Mouse (Mus musculus) adrenal gland, postnatal 14 days (tissue): ENCODE results near the gene Elob. TPM values are rescaled to one million over a fixed set of nuclear protein-coding genes. Genes with fewer than 3 reads are reported as not detected.

Experiments used
- DNase-seq: peaks from one replicate; pipeline ENCODE4 v3.0.0; 2021; ENCODE audit warnings: mixed read lengths
- long read RNA-seq, 2 experiments: library from polyadenylated mRNA; stranded (forward); transcript quantifications; one replicate each; pipeline ENCODE4 v2.0.0; 2021
- total RNA-seq: library from RNA; stranded (reverse); gene quantifications from 2 replicates; pipeline ENCODE4 v1.2.3, GENCODE M21; 2021

Elob gene
- total RNA-seq, result 376 and 380 TPM in 2 replicates
- long read RNA-seq, experiment 1, transcript Elob-204 (4 exons, 414 nt), result minor isoform, 8 of 357 reads
- long read RNA-seq, experiment 1, transcript Elob-201 (4 exons, 537 nt), result major isoform, 308 of 357 reads
- long read RNA-seq, experiment 1, transcript Elob-202 (3 exons, 581 nt), result minor isoform, 28 of 357 reads
- long read RNA-seq, experiment 1, transcript Elob-205 (5 exons, 578 nt), result minor isoform, 11 of 357 reads
- long read RNA-seq, experiment 1, partial matches to known transcripts, result 2 of 357 reads
- long read RNA-seq, experiment 1, other reads (novel, unspliced or antisense), result 0 of 357 reads
- long read RNA-seq, experiment 2, transcript Elob-202 (3 exons, 581 nt), result minor isoform, 39 of 439 reads
- long read RNA-seq, experiment 2, transcript Elob-201 (4 exons, 537 nt), result major isoform, 374 of 439 reads
- long read RNA-seq, experiment 2, transcript Elob-205 (5 exons, 578 nt), result minor isoform, 12 of 439 reads
- long read RNA-seq, experiment 2, partial matches to known transcripts, result 9 of 439 reads
- long read RNA-seq, experiment 2, other reads (novel, unspliced or antisense), result 0 of 439 reads

DNA sequence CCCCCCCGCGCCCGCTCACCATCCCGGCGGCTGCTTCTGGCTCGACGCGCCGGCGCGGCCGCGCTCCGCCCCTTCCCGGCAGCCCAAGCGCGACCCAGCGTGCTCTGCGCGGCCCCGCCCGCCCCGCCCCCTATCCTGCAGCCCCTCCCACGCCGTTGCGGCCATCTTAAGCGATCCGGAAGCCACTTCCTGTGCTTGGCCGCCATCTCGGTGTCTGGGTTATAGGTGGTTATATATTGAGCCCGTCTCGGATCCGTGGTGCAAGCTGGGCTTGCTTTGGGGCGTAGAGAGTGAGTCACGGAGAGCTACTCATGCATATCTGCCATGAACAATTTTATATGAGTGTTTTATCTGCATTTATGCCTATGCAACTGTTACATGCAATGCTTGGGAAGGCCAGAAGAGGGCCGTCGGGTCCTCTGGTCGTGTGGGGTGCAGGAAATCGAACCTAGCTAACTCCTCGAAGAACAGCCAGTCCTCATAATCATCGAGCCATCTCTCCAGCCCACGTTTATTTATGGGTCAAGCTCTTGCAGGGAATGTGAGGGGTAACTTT, at the start of gene Elob:
Gene Elob (minus strand): TSS at position 73 of the 556 bp plus-strand sequence.
- DNase-seq, result peak; percentile 93

DNA sequence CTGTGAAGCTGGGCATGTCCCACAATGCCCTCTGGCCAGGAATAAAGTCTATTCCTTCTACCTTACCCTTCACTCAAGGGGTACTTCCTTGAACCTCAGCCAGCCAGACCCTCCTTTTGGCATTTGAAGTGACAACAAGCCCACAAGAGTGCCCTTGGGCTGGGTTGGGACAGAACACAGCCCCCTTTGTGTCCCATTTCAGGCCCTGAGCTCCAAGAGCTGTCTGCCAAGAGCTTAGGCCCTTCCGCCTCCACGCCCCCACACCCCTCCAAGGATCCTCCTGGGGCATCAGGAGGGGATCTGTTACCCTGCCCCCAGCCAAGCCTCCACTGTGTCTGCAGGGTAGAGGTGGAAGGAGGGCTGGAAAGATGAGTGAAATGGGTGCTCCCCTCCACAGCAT, 48.2 kb upstream of the Elob start:
- no peak for DNase-seq

DNA sequence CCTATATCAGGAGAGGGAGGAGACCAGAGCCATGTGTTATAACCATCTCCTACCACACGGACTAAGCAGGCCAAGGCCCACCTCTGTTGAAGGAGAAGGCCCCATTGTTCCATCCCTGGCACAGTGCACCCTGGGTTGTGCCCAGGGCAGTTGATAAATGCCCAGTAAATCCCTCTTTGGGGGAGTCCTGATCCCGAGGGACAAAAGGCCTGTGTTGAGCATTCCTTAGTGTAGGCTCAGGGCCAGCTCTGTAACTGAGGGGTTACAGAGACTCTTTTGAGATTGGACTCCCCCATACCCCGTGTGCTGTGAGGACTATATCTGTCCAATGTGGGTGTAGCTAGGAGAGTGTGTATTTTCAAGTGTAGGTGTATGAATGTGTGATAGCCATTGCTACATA, 47.8 kb upstream of the Elob start:
- no peak for DNase-seq

DNA sequence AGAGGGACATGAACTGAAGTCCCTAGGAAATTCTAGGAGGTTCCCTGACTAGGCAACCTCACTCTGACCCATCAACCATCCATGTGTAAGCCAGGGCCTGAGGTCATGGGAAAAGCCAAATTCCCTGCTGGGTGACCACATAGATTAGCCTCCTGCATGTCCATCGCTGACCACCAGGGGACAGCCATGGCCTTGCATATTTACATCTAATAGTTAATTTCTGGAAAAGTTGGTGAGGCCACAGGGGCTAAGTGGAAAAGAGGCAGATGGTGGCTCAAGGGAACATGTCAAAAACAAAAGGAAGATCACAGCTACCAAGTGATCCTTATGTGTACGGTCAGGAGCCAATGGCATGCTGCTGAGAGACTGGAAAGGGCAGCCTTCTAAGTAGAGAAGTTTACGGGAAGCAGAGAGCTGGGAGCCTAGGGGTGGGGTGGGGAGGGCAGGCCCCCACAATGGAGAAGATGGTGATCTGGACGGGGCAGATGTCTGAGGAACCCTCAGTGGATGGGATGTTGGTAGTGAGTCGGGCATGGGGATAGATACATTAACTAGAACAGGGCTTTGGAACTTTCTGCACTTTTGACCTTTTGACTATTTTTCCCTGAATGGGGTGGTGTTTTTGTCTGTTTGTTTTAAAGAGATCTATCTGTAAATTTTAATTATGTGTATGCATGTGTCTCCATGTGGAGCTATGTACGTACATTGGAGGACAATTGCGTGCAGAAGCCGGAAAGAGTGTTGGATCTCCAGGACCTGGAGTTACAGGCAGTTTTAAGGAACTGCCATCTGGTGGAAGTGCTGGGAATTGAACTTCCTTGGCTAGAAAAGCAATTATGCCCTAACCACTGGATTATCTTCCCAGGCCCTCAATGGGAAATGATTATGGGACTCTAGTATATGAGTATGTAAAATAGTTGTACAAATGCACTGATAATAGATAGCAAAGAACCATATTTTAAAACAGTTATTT, 45.2 kb upstream of the Elob start:
- peak; percentile 65 for DNase-seq

GRCm38 (mm10) chr17:23868513-23868912, 39.6 kb upstream of the Elob start:
- DNase-seq, result peak; percentile 63

- DNase-seq, result peak; percentile 3
Observed at GRCm38 (mm10) chr17:23867756-23868155, 38.8 kb upstream of the Elob start, which contains the start of gene Prss21. TSS of gene Prss21 (plus strand) at chr17:23868056.

DNA sequence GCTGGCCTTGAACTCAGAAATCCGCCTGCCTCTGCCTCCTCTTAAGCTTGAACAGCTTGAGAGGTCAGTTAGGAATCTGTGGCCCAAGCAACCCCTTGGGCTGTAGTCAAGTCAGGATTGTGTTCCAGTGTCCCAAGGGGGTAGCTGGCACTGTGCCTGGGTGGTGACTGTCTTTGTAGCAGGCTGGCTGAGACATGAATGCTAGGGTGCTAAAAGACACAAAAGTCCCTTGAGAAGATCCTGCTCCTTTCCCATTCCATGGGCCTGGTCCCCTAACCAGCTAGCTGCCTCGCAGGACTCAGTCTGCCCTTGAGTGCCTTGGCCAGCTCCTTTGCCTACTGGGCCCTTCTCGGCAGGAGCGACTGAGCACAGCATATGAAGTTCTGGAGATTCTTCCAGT, 34.0 kb upstream of the Elob start:
- DNase-seq, result peak; percentile 65

DNA sequence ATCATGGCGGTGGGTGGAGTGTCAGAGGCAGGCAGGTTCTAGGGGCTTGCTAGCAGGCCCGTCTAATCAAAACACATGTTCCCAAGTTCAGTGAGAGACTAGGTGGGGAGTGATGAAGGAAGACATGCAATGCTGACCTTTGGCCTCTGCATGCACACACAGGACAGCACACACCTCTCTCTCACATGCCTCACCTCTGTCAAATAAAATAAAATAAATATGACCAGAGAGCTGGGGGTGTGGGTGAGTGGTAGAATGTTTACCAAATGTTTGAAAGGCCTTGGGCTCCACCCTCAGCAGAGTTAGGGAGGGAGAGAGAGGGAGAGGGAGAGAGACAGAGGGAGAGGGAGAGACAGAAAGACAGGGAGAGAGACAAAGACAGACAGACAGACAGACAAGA, 29.0 kb upstream of the Elob start:
- no peak for DNase-seq

GRCm38 (mm10) chr17:23857193-23857592, 28.3 kb upstream of the Elob start:
- DNase-seq, result no peak

GRCm38 (mm10) chr17:23854229-23854765, 25.4 kb upstream of the Elob start:
- DNase-seq, result no peak

DNA sequence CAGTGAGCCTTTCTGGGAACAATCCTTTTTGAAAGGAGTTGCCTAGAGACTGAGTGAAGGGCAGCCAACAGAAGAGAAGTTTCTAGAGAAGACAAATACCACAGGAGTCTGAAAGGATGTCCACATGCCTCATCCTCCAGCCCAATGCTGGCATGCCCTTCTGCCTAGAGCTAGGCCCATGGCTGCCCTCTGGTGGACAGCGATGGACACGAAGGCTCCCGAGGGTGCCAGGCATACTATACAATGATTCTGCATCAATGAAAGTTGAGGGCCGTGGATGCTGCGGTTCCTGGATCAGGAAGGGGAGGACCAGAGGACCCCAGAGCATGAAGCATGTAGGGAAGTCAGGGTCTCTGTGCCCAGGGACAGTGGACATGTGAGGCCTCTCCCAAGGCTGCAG, 24.4 kb upstream of the Elob start:
- peak; percentile 84 for DNase-seq

GRCm38 (mm10) chr17:23850853-23851749, 22.2 kb upstream of the Elob start:
- DNase-seq, result peak; percentile 77

- no peak for DNase-seq
Observed at GRCm38 (mm10) chr17:23850028-23850427, 21.1 kb upstream of the Elob start.

DNA sequence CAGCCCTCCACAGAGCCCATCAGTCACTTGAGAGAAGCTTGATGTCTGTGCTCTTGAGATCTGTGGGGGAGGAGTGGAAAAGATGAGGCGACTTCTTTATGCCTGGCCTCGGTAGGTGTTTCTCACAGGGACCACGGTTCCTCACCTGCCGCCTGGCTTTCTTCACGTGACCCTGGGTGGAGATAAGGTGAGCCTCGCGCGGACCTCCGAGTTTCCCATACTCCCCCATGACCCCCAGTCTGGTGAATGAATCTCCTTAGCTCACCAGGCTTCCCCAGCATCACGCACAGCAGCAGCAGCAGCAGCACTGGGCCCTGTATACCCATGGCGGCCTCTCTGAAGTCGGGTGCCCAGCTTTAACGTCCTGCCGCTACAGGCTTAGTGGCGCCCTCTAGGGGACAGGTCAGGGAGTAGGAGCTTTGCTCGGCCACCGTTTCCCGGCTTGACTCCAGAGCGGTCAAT, 14.9 kb upstream of the Elob start, which contains the start of the genes Prss32 and Prss41:
Gene Prss32 (plus strand): TSS at position 44 of the 462 bp plus-strand sequence.
Gene Prss41 (minus strand): TSS at position 361 of the 462 bp plus-strand sequence.
- peak; percentile 84 for DNase-seq

GRCm38 (mm10) chr17:23843141-23843811, 14.3 kb upstream of the Elob start:
- DNase-seq, result peak; percentile 60

- peak; percentile 59 for DNase-seq
Observed at GRCm38 (mm10) chr17:23841145-23841544, 12.2 kb upstream of the Elob start.

DNA sequence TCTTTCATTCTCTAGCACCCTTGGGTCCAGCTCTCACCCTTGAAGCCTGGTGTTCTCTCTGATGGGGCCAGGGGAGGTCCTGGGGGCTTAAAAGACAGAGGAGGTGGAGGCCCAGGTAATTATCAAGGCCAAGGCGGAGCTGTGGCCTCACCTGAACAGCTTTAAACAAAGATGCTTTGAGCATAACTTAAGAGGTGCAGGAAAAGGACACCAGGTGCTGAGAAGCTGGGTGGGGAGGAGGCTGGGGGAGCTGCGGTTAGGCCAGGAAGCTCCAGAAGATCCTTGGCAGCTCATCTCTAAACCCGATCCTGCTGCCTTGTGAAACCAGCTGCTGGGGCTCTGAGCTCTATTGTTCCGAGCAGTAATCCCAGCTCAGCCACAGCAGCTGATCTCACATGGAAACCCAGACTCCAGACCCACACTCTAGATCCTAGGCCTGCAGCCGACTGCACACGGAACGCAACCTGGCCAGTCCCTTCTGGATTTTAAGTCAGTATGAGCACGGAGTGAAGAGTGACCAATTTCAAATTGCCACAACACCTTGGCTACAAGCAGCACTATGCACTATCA, 7.2 kb upstream of the Elob start, which contains the start of gene Prss33:
Gene Prss33 (minus strand): TSS at position 51 of the 570 bp plus-strand sequence.
- DNase-seq, result no peak

DNA sequence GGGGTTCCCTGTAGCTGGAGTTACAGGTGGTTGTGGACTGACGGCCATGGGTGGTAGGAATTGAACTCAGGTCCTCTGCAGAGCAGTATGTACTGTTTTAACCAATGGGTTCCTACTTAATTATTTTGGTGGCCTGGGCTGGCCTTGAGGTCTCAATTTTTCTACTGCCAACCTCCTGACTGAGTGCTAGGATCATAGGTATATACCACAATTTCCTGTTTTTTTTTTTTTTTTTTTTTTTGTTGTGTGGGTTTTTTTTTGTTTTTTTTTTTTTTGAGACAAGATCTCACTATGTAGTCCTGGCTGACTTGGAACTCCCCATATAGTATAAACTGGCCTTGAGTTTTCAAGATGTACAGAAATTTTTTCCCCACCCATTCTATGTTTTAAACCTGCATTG, 2.3 kb upstream of the Elob start:
- DNase-seq, result no peak

- peak; percentile 73 for DNase-seq
Observed at GRCm38 (mm10) chr17:23828271-23829001, 500 bp downstream of the Elob start.
